Mouse (Mus musculus) liver, postnatal 0 days (tissue): ENCODE measurements around the gene 4933425L06Rik.

Source experiments
- CTCF ChIP-seq: sonication (generic); IDR thresholded peaks from 2 replicates; pipeline ENCODE4 v1.5.1; 2016; ENCODE audit warnings: antibody characterized with exemption, low read depth
- EP300 ChIP-seq: IDR thresholded peaks from 2 replicates; pipeline ENCODE4 v1.6.1; 2016; ENCODE audit warnings: antibody characterized with exemption, low read depth, mild to moderate bottlenecking

DNA sequence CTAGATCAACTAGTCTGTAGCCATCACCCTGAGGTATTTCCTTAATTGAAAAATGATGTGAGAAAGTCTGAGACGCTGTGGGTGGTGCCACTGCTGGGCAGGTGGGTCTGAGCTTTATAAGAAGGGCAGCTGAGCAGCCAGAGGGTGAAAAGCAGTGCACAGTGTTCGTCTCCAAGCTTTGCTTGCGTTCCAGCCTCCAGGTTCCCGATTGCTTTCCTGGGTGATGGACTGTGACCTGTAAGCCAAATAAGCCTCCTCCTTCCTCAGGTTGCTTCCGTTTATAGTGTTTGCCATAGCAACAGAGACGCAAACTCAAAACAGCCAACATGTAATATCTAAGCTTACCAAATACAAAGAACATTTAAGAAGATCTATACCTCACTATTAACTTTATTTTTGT lies 50.4 kb downstream of the 4933425L06Rik start:
- TF ChIP-seq EP300 (no peak), CTCF (no peak)
